Mouse (Mus musculus): ENCODE data around the gene Olfr888. TPM values are rescaled to one million over a fixed set of nuclear protein-coding genes. Genes with fewer than 3 reads are reported as not detected.

The Olfr888 gene
- polyA plus RNA-seq (2012; ENCODE audit: low replicate concordance): not detected in 2 replicates

DNA sequence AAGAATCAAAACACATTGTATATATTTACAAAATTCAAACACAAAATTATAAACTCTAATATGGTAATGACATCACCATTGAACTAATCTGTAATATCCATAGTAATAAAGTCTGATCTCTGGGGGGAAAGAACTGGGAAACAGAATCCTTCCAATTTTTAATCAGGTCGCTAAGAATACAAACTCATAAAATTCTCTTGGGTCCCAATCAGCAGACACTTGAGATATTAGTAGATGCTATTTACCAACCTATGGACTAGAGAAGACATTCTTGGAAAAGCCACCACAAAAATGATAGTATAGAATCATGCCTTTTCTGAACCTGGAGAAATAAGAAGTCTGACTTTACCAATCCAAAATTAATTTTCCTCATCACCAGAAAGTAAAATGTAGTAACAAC lies at the start of gene Olfr888:
Gene Olfr888 (plus strand): TSS at position 301 of the 400 bp plus-strand sequence.

DNA sequence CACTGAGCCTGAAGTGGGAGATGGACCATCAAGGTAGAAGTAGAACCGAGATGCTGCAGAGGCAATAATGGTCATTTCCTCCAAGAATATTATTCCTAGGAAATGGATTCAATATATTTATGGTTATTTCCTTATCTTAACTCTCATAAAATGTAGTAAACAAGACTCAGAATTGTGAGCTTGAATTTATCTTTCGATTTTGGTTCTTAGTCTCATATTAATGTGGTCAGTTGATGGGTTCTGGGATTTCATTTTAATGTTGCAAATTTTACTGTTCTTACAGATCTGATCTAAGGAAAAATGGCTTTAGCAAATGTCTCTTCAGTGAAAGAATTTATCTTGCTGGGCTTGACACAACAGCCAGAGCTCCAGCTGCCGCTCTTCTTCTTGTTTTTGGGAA lies 46.9 kb upstream of the Olfr888 start, which contains the start of gene Olfr885:
Gene Olfr885 (plus strand): TSS at position 301 of the 400 bp plus-strand sequence.

DNA sequence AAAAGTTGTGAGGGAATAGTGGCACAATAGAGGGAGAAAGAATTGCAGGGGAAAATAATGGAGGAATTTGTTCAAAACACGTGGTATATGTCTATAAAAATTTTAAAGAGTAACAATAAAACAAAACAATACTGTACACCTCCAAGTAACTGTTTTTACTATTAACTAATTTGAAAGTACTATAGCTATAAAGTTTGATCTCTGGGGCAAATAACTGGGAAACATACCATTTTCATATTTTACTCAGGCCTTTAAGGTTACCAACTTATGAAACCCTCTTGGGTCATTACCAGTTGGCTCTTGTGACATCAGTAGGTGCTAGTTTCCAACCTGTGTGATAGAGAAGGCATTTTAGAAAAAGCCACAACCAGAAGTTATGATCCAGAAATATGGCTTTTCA lies 24.2 kb upstream of the Olfr888 start, which contains the start of gene Olfr887:
Gene Olfr887 (plus strand): TSS at position 301 of the 400 bp plus-strand sequence.

DNA sequence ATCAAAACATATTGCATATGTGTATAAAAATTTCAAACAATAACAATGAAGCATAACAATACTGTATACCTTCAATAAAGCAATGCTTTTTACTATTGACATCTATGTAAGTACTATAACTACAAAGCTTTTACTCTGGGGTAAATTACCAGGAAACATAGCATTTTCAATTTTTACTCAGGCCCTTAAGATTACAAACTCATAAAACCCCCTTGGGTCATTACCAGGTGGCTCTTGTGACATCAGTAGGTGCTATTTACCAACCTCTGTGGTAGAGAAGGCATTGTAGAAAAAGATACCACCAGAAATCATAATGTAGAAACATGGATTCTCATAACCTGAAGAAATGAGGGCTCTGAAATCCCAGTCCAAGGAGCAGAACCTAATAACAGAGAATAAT lies 7.0 kb downstream of the Olfr888 start, which contains the start of gene Olfr889:
Gene Olfr889 (plus strand): TSS at position 301 of the 400 bp plus-strand sequence.

DNA sequence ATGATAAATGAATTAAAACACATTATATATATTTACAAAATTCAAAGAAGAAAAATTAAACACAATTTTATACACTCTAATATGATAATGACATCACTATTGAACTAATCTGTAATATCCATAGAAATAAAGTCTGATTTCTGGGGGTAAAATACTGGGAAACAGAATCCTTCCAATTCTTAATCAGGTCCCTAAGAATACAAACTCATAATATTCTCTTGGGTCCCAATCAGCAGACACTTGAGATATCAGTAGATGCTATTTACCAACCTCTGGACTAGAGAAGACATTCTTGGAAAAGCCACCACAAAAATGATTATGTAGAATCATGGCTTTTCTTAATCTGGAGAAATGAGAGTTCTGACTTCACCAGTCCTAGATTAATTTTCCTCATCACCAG lies 34.3 kb downstream of the Olfr888 start, which contains the start of gene Olfr890:
Gene Olfr890 (plus strand): TSS at position 301 of the 400 bp plus-strand sequence.

Other genes starting within 250 kb of the Olfr888 start
- 0.03 TPM in 1 of 2 replicates, not detected in the other for gene Olfr145, start 211.4 kb upstream of the Olfr888 start, polyA plus RNA-seq (2012; ENCODE audit: low replicate concordance)
- gene Olfr878, start 190.3 kb upstream of the Olfr888 start, polyA plus RNA-seq (2012; ENCODE audit: low replicate concordance): not detected in 2 replicates
- not detected in 2 replicates for gene Olfr881, start 116.3 kb upstream of the Olfr888 start, polyA plus RNA-seq (2012; ENCODE audit: low replicate concordance)
- not detected in 2 replicates for gene Olfr883, start 82.3 kb upstream of the Olfr888 start, polyA plus RNA-seq (2012; ENCODE audit: low replicate concordance)
- gene Olfr884, start 61.6 kb upstream of the Olfr888 start, polyA plus RNA-seq (2012; ENCODE audit: low replicate concordance): not detected in 2 replicates
- gene Olfr885, start 46.8 kb upstream of the Olfr888 start, polyA plus RNA-seq (2012; ENCODE audit: low replicate concordance): not detected in 2 replicates
- 0.05 TPM in 1 of 2 replicates, not detected in the other for gene Olfr887, start 24.1 kb upstream of the Olfr888 start, polyA plus RNA-seq (2012; ENCODE audit: low replicate concordance)
- gene Olfr889, start 7.1 kb downstream of the Olfr888 start, polyA plus RNA-seq (2012; ENCODE audit: low replicate concordance): not detected in 2 replicates
- not detected in 2 replicates for gene Olfr890, start 34.4 kb downstream of the Olfr888 start, polyA plus RNA-seq (2012; ENCODE audit: low replicate concordance)
- gene Olfr891, start 72.7 kb downstream of the Olfr888 start, polyA plus RNA-seq (2012; ENCODE audit: low replicate concordance): not detected in 2 replicates
- gene Olfr893, start 100.2 kb downstream of the Olfr888 start, polyA plus RNA-seq (2012; ENCODE audit: low replicate concordance): not detected in 2 replicates
- gene Olfr894, start 109.9 kb downstream of the Olfr888 start, polyA plus RNA-seq (2012; ENCODE audit: low replicate concordance): not detected in 2 replicates
- gene Olfr143, start 144.6 kb downstream of the Olfr888 start, polyA plus RNA-seq (2012; ENCODE audit: low replicate concordance): not detected in 2 replicates
- gene Olfr895, start 159.7 kb downstream of the Olfr888 start, polyA plus RNA-seq (2012; ENCODE audit: low replicate concordance): not detected in 2 replicates
- not detected in 2 replicates for gene Olfr896-ps1, start 183.0 kb downstream of the Olfr888 start, polyA plus RNA-seq (2012; ENCODE audit: low replicate concordance)
- not detected in 2 replicates for gene Olfr25, start 220.9 kb downstream of the Olfr888 start, polyA plus RNA-seq (2012; ENCODE audit: low replicate concordance)
- gene Olfr898, start 240.3 kb downstream of the Olfr888 start, polyA plus RNA-seq (2012; ENCODE audit: low replicate concordance): not detected in 2 replicates

Data from leukemia stem cell, adult 10-12 weeks (primary cell).